Mouse (Mus musculus): ENCODE measurements around the gene Gm9999.
"Not testable (repeated sequence)": the region's sequence is repeated elsewhere in the genome, so short reads cannot be mapped to it uniquely, and the experiment has no call there.

Gm9999 gene

GRCm38 (mm10) chr7:47000644-47000983 is 17.2 kb downstream of the Gm9999 start:
- DNase-seq: peak in 1 of 2 experiments; percentile 17

GRCm38 (mm10) chr7:47001125-47001899 is 17.9 kb downstream of the Gm9999 start:
- no peak for DNase-seq

- no peak for DNase-seq
Measured at GRCm38 (mm10) chr7:47001900-47002275, 18.5 kb downstream of the Gm9999 start.

GRCm38 (mm10) chr7:47003411-47004115 is 20.2 kb downstream of the Gm9999 start:
- DNase-seq: no peak

GRCm38 (mm10) chr7:47007109-47007780 is 23.9 kb downstream of the Gm9999 start:
- DNase-seq: no peak

GRCm38 (mm10) chr7:47007818-47008167 is 24.4 kb downstream of the Gm9999 start:
- peak; percentile 72 to 87 for DNase-seq

GRCm38 (mm10) chr7:47008168-47008993 is 25.0 kb downstream of the Gm9999 start, which contains the start of gene Spty2d1:
Spty2d1 (minus strand) TSS chr7:47008411.
- peak; percentile 98 to 100 for DNase-seq

GRCm38 (mm10) chr7:47013131-47013767 is 29.9 kb downstream of the Gm9999 start:
- no peak for DNase-seq

- peak in 1 of 2 experiments; percentile 34 for DNase-seq
Measured at GRCm38 (mm10) chr7:47014564-47015389, 31.4 kb downstream of the Gm9999 start.

GRCm38 (mm10) chr7:47015390-47016065 is 32.1 kb downstream of the Gm9999 start:
- peak; percentile 94 to 96 for DNase-seq

GRCm38 (mm10) chr7:47016602-47017001 is 33.2 kb downstream of the Gm9999 start:
- DNase-seq: no peak

- no peak for DNase-seq
Measured at GRCm38 (mm10) chr7:47017146-47017545, 33.8 kb downstream of the Gm9999 start.

- no peak for DNase-seq
Measured at GRCm38 (mm10) chr7:47019641-47020040, 36.3 kb downstream of the Gm9999 start.

GRCm38 (mm10) chr7:47020956-47021355 is 37.6 kb downstream of the Gm9999 start:
- DNase-seq: no peak

- no peak for DNase-seq
Measured at GRCm38 (mm10) chr7:47022482-47022881, 39.1 kb downstream of the Gm9999 start.

GRCm38 (mm10) chr7:47023530-47023929 is 40.1 kb downstream of the Gm9999 start:
- peak; percentile 82 to 92 for DNase-seq

GRCm38 (mm10) chr7:47024454-47024853 is 41.1 kb downstream of the Gm9999 start:
- no peak for DNase-seq

- peak in 1 of 2 experiments; percentile 35 for DNase-seq
Measured at GRCm38 (mm10) chr7:47025429-47025828, 42.0 kb downstream of the Gm9999 start.

- DNase-seq: not testable (repeated sequence)
Measured at GRCm38 (mm10) chr7:47026899-47027298, 43.5 kb downstream of the Gm9999 start.

- DNase-seq: no peak
Measured at GRCm38 (mm10) chr7:47027520-47027919, 44.1 kb downstream of the Gm9999 start.

Data from kidney, postnatal 25 days (tissue).